Mouse (Mus musculus): ENCODE data around the gene Itgb4. TPM values are rescaled to one million over a fixed set of nuclear protein-coding genes. Genes with fewer than 3 reads are reported as not detected.

The Itgb4 gene
- total RNA-seq (2023): 0.13 TPM in 1 of 2 replicates, not detected in the other

DNA sequence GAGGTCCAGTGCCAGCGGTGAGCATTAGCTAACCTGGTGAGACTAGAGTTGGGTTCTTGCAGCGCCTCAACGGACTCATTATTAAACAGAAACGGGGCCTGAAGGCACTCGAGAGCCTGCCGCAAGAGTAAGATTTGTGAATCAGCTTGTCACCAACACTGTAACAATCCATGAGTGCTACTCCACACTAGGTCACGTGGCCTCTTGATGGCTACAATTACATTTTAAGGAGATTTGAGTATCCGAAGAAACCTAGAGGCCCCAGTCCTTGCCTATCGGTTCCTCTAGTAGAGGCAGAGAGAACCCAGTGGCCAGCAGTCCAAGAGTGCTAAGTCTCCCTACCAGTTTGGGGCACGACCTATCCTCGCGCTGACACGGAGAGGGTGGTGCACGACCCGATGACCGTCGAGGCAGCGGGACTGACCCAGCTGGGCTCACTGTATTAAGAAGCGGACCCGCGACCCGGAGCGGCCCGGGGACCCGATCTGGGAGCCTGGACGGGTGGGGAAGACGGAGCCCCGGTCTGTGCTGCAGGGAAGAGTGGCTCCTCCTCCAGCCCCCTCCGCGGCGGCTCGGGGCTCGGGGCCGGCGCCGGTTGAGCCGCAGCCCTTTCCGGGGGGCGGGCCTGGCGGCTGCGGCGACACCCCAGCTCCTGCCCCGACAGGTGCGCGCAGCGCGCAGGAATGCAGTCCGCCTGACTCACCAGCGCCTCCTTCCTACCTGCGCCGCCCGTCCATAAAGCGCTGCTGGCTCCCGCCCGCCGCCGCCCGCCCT is at the start of gene Itgb4:
Itgb4 (plus strand) TSS at position 401 of the 774 bp plus-strand sequence.

DNA sequence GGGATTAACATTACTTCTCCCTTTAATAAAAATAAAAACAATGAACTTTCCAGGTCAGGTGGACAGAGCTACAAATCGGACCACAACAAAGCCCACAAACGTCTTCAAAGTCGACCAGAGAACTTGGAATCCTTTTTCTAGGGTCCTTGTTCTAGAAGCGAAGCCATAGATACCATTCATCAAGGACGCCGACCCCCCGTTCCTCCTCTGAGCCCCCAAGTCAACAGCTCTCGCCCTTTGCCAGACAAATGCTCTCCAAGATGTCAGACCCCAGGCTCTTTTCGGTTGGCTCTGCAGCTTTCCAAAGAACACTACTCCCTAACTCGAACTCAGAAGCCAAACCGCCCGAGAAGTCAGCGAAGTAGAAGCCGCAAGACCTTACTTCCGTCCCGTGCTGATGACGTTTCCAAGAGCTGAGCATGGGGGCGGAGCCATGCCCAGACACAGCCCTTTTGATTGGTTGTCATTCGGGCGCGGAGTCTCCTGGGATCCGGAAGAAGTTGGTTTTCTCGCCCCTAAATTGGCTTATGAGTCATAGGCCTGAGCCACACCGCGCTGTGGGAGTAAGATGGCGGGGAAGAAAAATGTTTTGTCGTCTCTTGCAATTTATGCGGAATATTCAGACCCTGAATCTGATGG is 41.3 kb upstream of the Itgb4 start, which contains the start of the genes Sap30bp and Recql5:
Sap30bp (plus strand) TSS at position 175 of the 639 bp plus-strand sequence.
Recql5 (minus strand) TSS at position 370 of the 639 bp plus-strand sequence.

DNA sequence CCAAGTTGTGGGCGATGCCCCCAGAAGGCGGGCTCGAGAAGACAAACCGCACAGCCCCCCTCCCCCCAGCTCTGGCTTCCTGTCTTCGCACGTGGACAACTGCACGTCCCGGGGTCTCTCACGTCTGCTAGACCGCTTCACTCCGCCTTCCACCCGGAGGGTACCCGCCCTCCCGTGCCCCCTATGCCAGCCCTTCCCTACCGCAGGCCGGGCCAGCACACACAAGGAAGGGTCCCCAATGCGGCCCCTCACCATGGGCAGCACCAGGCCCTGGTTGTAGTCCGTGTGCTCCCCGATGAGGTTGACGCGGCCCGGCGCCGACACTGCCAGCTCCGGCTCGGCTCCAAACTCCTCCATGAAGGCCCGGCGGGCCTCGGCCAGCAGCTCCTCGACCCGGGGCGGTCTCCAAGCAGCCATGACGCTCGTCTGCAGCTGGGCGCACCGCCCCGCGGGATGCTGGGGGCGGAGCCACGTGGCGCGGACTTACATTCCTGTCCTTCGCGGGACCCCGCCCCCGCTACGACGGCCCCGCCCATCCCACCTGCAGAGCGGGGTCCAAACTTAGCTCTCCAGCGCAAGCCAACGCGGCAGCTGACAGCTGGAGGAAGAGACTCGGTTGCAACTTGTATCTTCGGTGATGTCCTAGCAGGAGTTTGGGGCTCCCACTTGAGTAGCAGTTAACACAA is 37.9 kb downstream of the Itgb4 start, which contains the start of gene Galk1:
Galk1 (minus strand) TSS at position 458 of the 686 bp plus-strand sequence.

DNA sequence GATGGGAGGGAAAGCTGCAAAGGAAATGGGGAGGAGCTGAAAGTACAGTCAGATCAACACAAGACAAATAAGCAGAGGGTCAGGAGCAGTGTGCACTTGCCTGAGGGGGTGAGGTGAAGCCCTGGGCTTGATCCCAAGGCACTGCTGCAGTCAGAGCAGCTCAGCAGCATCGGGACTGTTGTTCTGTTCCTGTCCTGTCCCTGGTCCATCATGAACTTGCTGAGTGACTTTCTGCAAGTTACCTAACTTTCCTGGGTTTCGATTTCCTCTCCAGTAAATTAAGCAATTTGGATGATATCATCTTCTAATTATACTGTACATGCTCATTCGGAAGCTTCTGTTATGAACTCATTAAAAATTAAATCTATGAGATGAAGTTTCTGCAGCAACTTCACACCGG is 53.2 kb downstream of the Itgb4 start, which contains the start of gene H3f3b:
H3f3b (minus strand) TSS at position 207 of the 400 bp plus-strand sequence.

DNA sequence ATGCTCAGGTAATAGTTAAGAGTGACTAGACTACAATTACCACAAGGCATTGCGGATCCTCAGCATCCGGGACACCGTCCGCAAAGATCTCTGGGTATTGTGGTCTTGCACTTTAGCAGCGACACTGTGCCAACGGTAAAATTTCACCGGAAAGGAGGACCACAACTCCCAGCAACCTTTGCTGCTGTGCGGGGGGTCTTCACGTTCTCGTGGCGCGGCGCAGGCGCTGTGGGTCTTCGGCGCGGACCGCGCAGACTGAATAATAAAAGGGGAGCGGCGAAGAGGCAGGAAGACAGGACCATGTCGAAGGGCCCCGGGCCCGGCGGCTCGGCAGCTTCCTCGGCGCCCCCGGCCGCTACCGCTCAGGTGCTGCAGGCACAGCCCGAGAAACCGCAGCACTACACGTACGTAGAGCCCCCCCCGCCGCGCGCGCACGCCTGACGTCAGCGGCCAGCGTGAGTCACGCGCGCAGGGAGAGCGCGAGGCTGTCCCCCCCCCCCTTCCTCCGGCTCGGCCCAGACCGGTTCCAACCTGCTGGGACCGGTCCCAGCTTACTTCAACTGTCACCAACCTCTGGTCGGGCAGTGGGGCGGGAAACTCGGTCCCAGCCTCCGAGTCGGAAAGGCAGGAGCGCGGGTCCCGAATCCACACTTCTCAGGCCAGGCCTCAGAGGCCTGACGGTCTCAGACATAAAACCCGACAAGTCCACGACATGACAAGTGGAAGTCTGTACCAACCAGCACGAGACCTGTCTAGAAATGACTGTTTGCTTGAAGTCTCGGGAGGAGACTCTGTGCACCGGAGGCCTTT is 55.8 kb downstream of the Itgb4 start, which contains the start of gene Unk:
Unk (plus strand) TSS at position 235 of the 810 bp plus-strand sequence.

Other genes with a start within 250 kb of the Itgb4 start
- 31.7 and 49.2 TPM in 2 replicates for gene Tmem94, start 209.3 kb upstream of the Itgb4 start, total RNA-seq (2023)
- gene Caskin2, start 161.1 kb upstream of the Itgb4 start, total RNA-seq (2023): 0.82 and 1.0 TPM in 2 replicates
- gene Tsen54, start 160.0 kb upstream of the Itgb4 start, total RNA-seq (2023): 3.1 and 4.5 TPM in 2 replicates
- 2.6 and 4.2 TPM in 2 replicates for gene Llgl2, start 150.7 kb upstream of the Itgb4 start, total RNA-seq (2023)
- 0.93 and 2.3 TPM in 2 replicates for gene Myo15b, start 116.3 kb upstream of the Itgb4 start, total RNA-seq (2023)
- 52.4 and 59.6 TPM in 2 replicates for gene Smim5, start 74.7 kb upstream of the Itgb4 start, total RNA-seq (2023)
- gene Smim6, start 62.7 kb upstream of the Itgb4 start, total RNA-seq (2023): 4.6 and 6.4 TPM in 2 replicates
- 34.7 and 50.0 TPM in 2 replicates for gene Sap30bp, start 41.4 kb upstream of the Itgb4 start, total RNA-seq (2023)
- 22.0 and 28.2 TPM in 2 replicates for gene Recql5, start 41.2 kb upstream of the Itgb4 start, total RNA-seq (2023)
- 4.9 and 6.7 TPM in 2 replicates for gene Galk1, start 38.0 kb downstream of the Itgb4 start, total RNA-seq (2023)
- 3,437 and 4,057 TPM in 2 replicates for gene H3f3b, start 53.3 kb downstream of the Itgb4 start, total RNA-seq (2023)
- 22.2 and 26.7 TPM in 2 replicates for gene Unk, start 55.6 kb downstream of the Itgb4 start, total RNA-seq (2023)
- gene Unc13d, start 103.3 kb downstream of the Itgb4 start, total RNA-seq (2023): 94.4 and 118 TPM in 2 replicates
- gene Wbp2, start 112.3 kb downstream of the Itgb4 start, total RNA-seq (2023): 177 and 178 TPM in 2 replicates
- 0.23 and 0.47 TPM in 2 replicates for gene Trim47, start 152.5 kb downstream of the Itgb4 start, total RNA-seq (2023)
- gene Trim65, start 156.4 kb downstream of the Itgb4 start, total RNA-seq (2023): 4.5 and 4.6 TPM in 2 replicates
- 11.5 and 13.4 TPM in 2 replicates for gene Mrpl38, start 164.2 kb downstream of the Itgb4 start, total RNA-seq (2023)
- 5.1 and 6.4 TPM in 2 replicates for gene Fbf1, start 193.5 kb downstream of the Itgb4 start, total RNA-seq (2023)
- gene Ten1, start 224.1 kb downstream of the Itgb4 start, total RNA-seq (2023): 22.5 and 27.5 TPM in 2 replicates
- 28.7 and 32.6 TPM in 2 replicates for gene Acox1, start 224.3 kb downstream of the Itgb4 start, total RNA-seq (2023)

All from neutrophil, adult 65 days (primary cell).